Mouse (Mus musculus): ENCODE measurements around the gene Hcst.

Gene Hcst

DNA sequence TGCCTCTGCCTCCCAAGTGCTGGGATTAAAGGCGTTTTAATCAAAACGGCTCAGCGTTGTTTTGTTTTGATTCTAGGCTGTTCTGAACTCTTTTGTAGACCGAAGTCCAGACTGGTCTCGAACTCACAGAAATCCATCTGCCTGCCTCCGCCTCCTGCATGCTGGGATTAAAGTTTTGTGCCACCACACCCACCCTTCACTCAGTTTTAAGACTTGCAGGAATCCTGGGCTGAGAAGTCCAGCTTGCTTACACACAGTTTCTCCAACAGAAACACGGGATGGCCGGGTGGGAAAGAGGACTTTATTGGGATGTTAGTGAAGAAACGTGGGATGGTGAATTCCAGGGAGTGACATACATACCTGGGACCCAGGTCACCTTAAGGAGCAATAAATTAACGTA is 15.0 kb upstream of the Hcst start:
- in situ Hi-C loops (cut with MboI, MseI): loop anchor here (5.0 kb wide), 1 partner anchor 72 kb away; the partner anchor contains the start of gene Lrfn3

DNA sequence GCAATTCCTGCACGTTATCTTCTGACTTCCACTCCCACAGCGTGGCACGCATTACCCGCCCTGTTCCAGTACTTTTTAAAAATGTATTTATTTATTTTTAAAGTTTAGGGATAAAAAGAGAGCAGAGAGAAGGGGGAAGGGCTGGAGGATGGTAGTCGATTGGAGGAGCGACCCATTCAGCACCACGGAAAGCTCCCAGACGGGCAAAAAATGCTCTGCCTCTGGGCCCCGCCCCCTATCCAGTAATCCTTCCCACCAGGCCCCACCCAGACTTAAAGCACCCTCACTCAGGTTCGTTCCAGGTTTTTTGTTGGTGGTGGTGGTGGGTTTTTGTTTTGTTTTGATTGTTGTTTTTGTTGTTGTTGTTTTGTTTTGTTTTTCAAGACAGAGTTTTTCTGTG is 14.6 kb upstream of the Hcst start:
- in situ Hi-C loops (cut with MboI, MseI): no loop called here

DNA sequence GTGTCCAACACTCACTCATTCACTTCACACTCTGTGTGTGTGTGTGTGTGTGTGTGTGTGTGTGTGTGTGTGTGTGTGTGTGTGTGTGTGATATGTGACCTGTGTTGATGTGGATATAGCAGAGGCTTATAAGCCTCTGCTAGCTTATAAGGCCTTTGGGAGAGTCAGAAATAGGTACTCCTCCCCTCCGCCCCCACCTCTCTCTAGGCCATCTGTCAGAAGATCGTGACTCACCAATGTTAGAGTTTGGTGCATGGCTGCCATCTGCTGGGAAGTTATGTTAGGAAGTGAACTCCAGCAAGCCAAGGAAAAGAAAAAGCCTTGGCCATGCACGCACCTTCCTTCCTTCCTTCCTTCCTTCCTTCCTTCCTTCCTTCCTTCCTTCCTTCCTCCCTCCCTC is 12.1 kb upstream of the Hcst start:
- in situ Hi-C loops (cut with MboI, MseI): no loop called here

DNA sequence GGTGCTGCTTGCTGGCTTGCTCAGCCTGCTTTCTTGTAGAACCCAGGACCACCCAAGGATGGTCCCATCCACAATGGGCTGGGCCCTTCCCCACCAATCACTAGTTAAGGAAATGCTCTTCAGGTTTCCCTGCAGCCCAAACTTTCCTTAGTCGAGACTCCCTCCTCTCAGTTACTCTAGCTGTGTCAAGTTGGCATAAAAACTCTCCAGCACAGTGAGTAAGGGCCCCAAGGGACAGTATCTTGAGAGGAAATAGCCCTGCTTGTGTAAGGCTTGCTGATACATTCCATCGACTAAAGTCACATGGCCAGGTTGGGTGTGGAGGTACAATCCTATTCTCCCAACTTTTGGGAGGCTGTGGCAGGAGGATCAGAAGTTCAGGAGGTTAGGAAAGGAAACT is 10.5 kb upstream of the Hcst start:
- in situ Hi-C loops (cut with MboI, MseI): no loop called here

DNA sequence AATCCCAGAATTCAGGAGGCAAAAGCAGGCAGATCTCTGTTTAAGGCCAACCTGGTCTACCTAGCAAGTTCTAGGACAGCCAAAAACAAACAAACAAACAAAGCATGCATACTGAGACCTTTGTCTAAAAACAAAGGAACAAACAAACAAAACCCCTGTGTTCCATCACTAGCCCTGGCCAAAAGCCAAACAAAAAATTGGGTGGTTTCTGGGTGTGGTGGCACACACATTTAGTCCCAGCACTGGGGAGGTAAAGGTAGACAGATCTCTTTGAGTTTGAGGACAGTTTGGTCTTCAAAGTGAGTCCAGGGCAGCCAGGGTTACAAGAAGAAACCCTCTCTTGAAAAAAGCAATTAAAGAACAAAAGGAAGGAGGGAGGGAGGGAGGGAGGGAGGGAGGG is 9.7 kb upstream of the Hcst start:
- in situ Hi-C loops (cut with MboI, MseI): loop anchor here (10.0 kb wide), 1 partner anchor 1605 kb away; the partner anchor contains the start of gene Ech1

DNA sequence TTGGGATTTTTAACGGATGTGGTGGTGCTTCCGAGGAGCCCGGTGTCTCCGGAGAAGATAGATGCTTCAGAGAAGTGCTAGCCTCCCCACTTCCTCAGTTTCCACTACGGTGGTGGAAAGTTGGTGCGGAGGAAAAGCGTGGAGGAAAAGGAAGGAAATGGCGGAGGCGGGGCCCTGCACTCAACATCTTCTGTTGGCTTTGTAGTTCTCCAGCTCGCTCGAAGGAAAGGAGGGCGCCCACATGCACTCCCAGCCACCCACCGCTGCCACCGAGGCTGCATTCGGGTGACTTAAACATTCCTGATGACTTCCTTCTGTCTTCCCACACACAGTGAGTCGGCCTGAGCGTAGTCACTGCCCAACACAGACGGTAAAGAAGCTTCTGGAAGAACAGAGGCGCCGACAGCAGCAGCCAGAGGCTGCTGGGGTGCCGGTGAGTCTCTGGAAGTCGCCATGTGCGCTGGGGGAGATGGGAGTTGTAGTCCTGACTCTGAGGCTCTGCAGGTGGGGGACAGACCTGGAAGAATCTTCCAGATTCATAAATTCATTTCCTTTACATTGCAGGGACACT is 3.5 kb upstream of the Hcst start:
- in situ Hi-C loops (cut with MboI, MseI): loop anchor here (10.0 kb wide), 1 partner anchor 1598 kb away; the partner anchor contains the start of gene Ech1

DNA sequence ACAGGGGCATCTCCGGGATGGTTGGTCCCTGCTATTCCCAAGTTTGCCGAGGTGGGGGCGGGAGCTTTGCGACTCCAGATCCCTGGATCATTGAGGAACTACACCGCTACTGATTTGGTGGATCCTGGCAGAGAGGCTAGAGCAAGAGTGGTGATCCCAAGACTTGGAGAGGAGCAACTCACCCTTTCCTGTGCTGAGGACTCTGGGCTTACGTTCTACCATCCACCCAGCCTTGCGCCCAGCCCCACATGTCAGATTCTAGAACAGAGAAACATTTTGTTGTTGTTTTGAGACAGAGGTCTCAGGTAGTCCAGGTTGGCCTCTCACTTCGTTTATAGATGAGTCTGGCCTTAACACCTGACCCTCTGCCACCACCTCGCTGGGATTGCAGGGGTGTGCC is 2.9 kb upstream of the Hcst start:
- in situ Hi-C loops (cut with MboI, MseI): loop anchor here (10.0 kb wide), 1 partner anchor 1598 kb away; the partner anchor contains the start of gene Ech1

DNA sequence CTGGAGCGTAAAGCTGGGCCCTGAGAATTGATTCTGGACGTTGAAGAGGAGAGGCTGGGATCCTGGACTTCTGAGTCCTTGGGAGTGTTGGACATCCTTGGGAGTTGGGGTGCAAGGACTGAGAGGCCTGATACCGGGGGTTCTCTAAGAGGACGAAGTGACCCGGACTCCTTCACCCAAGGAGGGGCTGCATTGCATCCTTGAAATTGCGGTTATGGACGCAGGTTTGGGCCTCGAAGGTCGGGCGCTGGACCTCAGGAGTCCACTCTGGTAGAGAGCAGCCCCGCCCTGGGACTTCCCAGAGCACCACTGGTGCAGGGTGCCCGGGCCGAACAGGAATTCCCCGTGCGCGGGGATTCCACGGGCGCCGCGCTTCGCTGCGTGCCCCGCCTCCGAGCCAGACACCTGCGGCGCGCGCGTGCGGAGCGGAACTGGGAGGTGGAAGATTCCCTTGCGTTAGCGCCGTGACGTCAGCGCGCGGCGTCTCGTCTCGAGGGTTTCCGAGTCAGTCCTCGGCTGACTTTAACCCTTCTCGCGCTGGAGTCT is 2.3 kb upstream of the Hcst start:
- in situ Hi-C loops (cut with MboI, MseI): loop anchor here (10.0 kb wide), 1 partner anchor 1597 kb away; the partner anchor contains the start of gene Ech1

DNA sequence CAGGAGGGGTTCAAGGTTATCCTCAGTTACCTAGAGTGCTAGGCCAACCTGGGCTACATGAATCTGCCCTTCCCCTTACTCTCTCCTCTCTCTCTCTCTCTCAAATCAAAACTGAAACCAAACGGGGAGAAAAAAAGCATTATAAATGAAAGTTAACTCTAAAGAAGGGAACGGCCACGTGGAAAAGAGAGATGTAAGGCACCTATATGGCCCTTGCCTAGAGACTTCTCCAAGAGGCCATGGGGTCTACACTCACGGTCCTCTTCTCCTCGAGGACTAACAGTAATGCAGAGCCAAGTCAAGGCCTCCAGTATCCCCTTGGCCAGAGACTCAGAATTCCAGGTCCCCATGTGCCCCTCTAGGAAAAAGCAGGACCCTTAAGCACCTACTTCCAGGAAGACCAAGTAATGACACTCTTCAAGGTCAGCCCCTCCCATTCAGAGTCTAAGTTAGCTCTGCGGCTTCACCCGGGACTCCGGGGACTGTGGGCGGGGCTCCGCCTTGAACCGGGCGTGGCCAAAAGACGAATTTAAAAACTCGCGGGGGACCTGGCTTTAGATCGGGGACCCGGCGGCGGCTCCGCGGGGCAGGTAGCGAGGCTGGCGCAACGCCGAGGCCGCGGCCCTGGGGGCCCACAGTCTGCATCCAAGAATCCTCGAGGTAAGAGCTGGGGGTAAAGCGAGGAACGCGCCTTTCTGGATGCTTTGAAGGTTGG is 1.7 kb upstream of the Hcst start, which contains the start of gene Nfkbid:
Gene Nfkbid (plus strand): TSS at position 558 of the 715 bp plus-strand sequence.
- in situ Hi-C loops (cut with MboI, MseI): loop anchor here (10.0 kb wide), 1 partner anchor 1597 kb away; the partner anchor contains the start of gene Ech1

DNA sequence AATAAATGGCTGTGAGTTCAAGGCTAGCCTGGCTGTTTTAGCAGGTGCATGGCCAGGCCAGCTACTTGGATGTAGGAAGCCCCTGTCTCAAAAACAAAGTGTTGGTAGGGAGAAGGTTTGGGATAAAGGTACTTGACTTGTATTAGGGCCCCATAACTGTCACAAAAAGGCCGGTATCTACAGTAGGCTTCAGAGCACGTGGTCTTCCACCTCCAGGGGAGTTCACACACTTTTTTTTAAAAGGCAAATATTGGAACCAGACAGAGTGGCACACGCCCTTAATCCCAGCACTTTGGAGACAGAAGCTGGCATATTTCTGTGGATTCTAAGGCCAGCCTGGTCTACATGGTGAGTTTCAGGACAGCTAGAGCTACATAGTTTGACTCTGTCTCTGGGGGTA is 1.0 kb upstream of the Hcst start:
- in situ Hi-C loops (cut with MboI, MseI): loop anchor here (10.0 kb wide), 1 partner anchor 1596 kb away; the partner anchor contains the start of gene Ech1

DNA sequence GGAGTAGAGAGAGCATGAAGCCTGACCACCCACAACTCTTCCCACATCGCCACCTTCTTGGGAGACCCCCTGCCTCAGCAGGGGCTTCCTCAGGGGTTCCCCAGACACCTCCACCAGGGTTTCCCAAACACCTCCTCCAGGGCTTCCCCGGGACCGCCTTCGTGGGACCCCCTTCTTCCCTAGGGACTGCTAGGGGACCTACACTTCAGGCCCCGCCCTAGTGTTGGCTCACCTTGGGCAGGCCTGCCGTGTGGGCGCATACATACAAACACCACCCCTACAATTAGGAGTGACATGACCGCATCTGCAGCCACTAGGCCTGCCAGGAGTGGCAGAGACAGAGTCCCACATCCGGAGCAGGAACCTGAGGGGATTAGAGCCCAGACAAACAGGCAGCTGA is 1.8 kb downstream of the Hcst start:
- in situ Hi-C loops (cut with MboI, MseI): no loop called here

DNA sequence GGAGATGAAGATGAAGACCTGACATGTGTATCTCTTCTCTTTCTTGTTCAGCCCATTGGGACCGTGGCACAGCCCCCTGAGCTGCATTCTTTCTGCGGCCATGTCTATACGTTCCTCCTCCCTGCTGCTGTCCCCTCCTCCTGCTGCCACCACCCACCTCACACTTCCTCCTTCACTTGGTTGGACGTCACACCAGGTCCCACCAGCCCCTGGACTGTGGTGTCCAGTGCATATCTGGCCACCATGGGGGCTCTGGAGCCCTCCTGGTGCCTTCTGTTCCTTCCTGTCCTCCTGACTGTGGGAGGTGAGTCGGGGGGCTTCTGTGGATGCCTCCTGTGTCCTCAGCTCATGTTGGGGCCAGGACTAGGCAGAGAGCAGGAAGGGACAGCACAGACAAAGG is 6.1 kb downstream of the Hcst start, which contains the start of gene Tyrobp:
Gene Tyrobp (plus strand): TSS at position 165 of the 400 bp plus-strand sequence.
- in situ Hi-C loops (cut with MboI, MseI): no loop called here

DNA sequence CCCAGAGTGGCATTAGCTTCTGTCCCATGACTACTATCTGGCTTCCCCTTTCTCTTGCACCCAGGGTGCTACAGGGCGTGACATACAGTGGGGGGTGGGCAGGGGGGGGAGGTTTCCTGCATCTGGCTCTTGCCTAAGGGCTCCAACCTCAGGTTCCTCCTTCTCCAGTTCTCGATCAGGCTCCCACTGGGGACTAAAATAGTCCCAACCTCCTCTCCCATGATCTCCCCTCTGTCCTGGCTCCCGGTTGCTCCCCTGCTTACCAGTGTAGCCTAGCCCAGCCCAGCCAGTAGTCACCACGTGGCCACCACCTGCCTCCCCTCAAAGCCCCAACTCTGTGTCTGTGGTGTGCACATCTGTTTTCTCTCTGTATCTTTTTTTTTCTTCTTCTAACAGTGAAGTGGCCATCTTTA is 6.9 kb downstream of the Hcst start:
- in situ Hi-C loops (cut with MboI, MseI): no loop called here

DNA sequence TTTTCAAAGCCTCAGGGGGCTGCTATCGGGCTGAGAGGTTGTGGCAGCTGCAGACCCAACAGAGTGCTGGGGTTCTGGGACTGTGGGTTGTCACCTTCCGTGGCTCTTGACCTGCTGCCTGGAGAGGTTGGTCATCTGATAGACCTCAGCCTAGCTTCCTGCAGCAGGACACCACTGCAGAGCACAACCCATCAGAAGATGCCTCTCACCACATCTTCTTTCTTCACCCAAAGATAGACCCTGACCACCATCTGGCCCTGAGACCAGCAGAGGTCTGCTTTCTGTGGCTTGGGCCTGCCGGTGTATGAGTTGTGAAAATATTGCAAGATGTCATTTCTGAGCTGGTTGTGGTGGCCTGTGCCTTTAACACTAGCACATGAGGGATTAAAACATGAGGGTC is 8.6 kb downstream of the Hcst start:
- in situ Hi-C loops (cut with MboI, MseI): no loop called here

DNA sequence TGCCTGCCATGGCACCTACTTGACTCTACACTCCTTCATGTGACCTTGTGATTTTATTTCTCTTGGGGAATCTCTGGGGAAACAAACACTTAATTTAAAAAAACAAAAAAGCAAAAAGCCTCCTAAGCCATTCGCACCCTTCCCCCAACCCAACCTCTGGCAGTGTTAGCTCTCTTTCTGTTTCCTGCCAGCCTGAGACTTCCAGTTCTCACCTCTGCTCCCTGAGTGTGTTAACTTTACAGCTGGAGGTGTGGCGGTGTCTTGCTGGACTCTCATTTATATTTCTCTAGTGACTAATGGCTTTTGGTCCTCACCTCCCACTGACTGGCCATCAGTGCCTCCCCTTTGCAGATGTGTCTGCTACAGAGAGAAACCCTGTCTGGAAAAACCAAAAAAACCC is 9.9 kb downstream of the Hcst start:
- in situ Hi-C loops (cut with MboI, MseI): no loop called here

DNA sequence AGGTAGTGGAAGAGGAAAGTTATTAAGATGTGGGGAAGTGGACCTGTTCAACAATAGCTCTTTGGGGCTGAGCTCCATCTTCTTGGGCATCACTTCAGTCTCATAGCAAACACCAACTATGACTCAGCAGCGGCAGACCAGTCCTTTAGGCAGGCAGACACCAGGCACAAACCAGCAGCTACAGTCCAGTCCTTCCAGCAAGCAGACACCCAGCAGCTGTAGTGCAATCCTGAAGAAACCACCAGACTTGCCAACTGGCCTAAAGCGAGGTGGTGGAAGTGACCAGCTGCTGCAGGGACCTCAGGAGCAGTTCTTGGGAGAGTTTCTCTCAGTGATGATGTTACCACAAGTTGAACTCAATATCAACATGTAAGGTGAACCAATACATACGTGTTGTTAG is 11.0 kb downstream of the Hcst start:
- in situ Hi-C loops (cut with MboI, MseI): no loop called here

DNA sequence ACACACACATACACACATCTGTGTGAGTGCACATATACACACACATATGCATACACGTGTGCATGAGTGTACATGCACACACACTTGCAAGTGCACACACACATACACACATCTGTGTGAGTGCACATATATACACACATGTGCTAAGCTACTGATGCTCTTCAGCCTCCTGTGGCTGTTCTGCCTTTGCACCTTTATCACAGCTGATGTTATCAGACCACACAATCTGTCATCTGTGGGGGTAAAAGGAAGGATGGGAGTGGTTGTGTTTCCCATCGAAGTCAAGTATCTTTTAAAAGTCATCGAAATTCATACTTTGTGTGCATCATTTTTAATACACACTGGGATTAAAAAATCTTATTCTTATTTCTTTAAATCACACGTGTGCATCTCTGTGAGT is 17.3 kb downstream of the Hcst start:
- in situ Hi-C loops (cut with MboI, MseI): no loop called here

DNA sequence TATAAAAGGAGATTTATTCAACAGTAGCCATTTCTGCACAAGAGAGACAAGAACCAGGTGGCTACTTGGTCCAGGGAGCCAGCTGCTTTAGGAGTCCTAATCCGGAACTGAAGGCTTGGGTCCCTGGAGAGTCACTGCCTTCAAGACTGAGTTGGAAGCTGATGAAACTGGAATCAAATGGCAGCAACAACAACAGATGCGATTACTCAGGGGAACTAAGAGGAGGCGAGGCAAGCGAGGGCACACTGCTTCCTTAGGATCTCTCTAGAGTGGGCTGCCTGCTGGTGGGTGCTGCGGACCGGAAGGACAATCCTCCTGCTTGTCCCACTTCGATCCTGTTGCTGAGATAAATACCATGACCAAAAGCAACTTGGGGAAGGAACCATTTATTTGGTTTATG is 20.0 kb downstream of the Hcst start:
- in situ Hi-C loops (cut with MboI, MseI): no loop called here

DNA sequence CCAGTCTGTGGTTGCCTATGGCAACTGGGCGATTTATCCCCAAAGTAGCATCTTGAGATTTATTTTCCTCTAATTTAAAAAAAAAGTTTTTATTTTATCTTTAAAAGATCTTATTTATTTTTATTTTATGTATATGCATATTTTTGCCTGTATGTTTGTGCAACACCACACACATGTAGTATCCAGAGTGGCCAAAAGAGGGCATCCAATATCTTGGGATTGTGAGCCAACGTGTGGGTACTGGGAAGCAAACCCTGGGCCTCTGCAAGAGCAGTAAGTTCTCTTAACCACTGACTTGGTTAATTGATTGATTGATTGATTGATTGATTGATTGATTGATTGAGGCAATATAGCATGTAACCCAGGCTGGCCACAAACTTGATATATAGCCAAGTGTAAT is 24.8 kb downstream of the Hcst start:
- in situ Hi-C loops (cut with MboI, MseI): no loop called here

DNA sequence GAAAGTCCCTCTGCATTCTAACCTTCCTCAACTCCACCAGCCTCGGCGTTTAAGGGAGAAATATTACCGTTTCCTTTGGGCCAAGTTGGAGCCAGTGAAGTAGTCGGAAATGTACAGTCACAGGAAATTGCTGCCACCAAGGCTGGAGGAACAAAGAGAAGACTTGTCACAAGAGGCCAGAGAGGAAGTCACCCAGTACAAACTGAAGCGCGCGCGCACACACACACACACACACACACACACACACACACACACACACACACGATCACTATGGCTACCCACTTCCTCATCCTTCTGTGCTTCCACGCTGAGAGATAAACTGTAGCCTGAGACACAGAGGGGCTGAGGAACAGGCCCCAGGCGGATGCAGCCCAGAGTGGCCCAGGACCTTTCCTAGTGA is 25.3 kb downstream of the Hcst start:
- in situ Hi-C loops (cut with MboI, MseI): no loop called here

DNA sequence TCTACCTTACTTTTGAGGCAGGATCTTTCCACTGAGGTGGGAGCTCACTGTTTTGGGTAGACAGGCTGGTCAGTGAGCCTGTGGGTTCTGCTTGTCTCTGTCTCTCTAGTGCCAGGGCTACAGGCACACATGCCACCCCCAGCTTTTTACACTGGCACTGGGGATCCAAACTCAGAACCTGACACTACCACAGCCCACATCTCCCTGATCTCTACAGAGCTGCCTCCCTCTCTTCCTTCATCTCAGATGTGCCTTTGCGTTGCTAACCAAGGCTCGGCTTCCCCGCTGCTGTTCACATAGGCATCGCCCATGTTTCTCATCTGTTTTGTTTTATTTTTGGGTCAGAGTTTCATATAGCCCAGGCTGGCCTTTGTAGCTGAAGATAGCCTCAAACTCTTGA is 26.0 kb downstream of the Hcst start:
- in situ Hi-C loops (cut with MboI, MseI): no loop called here

DNA sequence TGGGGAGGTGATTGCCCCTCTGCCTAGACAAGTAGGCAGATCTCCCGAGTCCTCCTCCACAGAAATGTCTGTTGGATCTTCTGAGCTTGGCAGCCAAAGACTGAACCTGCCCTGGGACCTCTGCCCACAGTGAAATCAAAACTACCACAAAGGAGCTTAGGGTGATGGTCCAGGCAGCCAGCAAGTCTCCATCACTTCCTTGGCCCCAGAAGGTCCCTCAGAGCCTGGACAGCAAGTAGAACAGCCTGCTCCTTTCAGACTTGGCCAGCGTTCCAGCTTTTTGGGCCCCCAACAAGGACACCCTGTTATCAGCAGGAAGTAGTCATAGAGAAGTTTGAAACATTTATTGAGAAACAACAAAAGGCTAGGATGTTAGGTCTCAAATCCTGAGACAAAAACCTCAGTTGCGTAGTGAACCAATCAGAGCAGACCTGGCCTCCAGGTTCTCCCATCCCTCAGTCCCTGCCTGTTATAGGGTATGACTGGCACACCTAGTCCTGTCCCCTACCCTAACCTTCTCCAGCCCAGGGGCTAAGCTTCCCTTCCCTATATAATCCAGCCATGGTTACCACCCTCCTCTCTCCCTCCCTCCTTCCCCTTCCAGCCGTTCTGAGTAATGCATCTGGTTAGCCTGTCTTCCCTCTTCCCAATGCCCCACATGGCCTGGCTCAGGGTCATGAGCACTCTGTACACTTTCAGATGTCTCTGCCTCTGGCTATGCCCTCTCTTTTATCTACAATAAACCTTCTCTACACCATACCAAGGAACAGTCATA is 26.7 kb downstream of the Hcst start:
- in situ Hi-C loops (cut with MboI, MseI): no loop called here
